Mouse (Mus musculus) adrenal gland, adult (tissue): ENCODE data around the gene Tbx15.

Experiments
- DNase-seq, 2 experiments: peaks; one replicate each; pipeline ENCODE4 v3.0.0; 2022 to 2023; ENCODE audit warnings: low spot score in 1 of 2; ENCODE audit not compliant: inconsistent age in 2 of 2

The Tbx15 gene

DNA sequence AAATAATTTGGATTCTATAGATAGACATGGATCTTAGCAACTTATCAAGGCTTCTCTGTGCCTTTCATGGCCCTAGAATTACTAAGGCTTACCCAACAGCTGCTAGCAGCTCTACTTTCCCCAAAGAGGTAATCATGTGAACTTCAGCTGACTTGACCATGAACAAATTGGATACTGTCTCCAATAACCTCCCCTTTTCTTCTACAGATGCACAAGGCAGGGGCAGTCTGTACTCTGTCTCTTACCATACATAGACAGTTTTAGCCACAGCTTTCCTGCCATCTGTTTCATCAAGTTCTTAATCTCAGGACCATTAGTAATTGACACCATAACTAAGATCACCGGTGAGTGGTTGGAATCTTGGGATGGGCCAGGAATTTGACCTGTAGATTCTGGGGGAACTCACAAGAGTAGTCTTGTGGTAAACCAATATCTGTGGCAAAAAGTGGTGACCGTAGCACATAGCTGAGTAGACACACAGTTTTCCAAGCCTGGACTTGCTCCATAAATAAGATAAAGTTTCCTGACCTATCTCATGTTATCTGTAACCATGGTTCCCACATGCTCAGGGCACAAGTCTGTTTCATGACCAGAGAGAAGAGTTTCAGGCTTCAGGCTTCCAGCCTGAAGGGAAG lies 139.6 kb downstream of the Tbx15 start:
- DNase-seq = no peak

DNA sequence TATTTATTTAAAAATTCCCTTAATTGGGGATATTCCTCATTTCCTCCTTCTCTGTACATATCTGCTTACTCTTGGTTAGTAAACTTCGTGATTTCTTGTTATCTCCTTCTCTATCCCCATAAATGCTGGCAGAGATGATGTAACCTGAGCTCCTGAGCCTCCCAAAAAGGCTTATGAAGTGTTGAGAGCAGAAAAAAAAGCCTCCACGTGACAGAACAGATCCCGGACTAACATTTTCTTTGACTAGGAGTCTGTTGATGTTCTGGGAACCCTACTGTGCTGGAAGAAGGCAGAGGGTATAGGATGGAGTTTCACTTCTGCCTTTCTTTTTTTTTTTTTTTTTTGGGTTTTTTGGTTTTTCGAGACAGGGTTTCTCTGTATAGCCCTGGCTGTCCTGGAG lies 146.9 kb downstream of the Tbx15 start:
- DNase-seq = no peak
